Mouse (Mus musculus): Measurements from ENCODE around the gene Agpat3. TPM values are rescaled to one million over a fixed set of nuclear protein-coding genes. Genes with fewer than 3 reads are reported as not detected.

The Agpat3 gene
- polyA plus RNA-seq, 2 experiments = 83.0 to 111 TPM

- Histone ChIP-seq H3K9me3 (ENCODE audit: control insufficient read depth, low read length) (no peaks in the 10 kb centered on the region), H3K36me3 (ENCODE audit: control insufficient read depth, insufficient read depth, low read length) (0 out of 2 replicates have a peak, but pooled peaks cover 13% of the 10 kb centered on the region), H3K27ac (replicated peaks; ENCODE audit: low read depth, low read length) (no peak overlapping the region), H3K4me2 (replicated peaks; ENCODE audit: low read depth, low read length, severe bottlenecking) (no peak overlapping the region), H3K4me3 (replicated peaks; ENCODE audit: low read length) (no peak overlapping the region), H3K4me1 (ENCODE audit: control insufficient read depth, insufficient read depth, low read length) (no peaks in the 10 kb centered on the region), H3K9ac (ENCODE audit: low read depth, low read length, severe bottlenecking) (no peak overlapping the region), H3K27me3 (ENCODE audit: control insufficient read depth, insufficient read depth, low read length) (no peaks in the 10 kb centered on the region)
- DNase-seq (ENCODE audit: low spot score) (no peak), ATAC-seq (ENCODE audit: low FRiP score, low read depth) (no peak)
- 79% methylated on average over 13 of the region's 13 CpGs for WGBS
- TF ChIP-seq POLR2A (IDR thresholded peaks at IDR 0.05; ENCODE audit: borderline replicate concordance, extremely low read depth, insufficient read depth, insufficient read length) = no peak
These were observed 40.2 kb downstream of the Agpat3 start for GRCm38 (mm10) chr10:78311886-78312635.

GRCm38 (mm10) chr10:78310747-78311267, 41.5 kb downstream of the Agpat3 start:
- DNase-seq (ENCODE audit: low spot score) (no peak), ATAC-seq (ENCODE audit: low FRiP score, low read depth) (no peak)
- Histone ChIP-seq H3K9me3 (ENCODE audit: control insufficient read depth, low read length) (no peaks in the 10 kb centered on the region), H3K4me2 (replicated peaks; ENCODE audit: low read depth, low read length, severe bottlenecking) (no peak overlapping the region), H3K9ac (ENCODE audit: low read depth, low read length, severe bottlenecking) (no peak overlapping the region), H3K36me3 (ENCODE audit: control insufficient read depth, insufficient read depth, low read length) (0 out of 2 replicates have a peak, but pooled peaks cover 13% of the 10 kb centered on the region), H3K27ac (replicated peaks; ENCODE audit: low read depth, low read length) (no peak overlapping the region), H3K4me3 (replicated peaks; ENCODE audit: low read length) (no peak overlapping the region), H3K27me3 (ENCODE audit: control insufficient read depth, insufficient read depth, low read length) (no peaks in the 10 kb centered on the region), H3K4me1 (ENCODE audit: control insufficient read depth, insufficient read depth, low read length) (no peaks in the 10 kb centered on the region)
- WGBS = 48% methylated on average over 5 of the region's 5 CpGs
- TF ChIP-seq POLR2A (IDR thresholded peaks at IDR 0.05; ENCODE audit: borderline replicate concordance, extremely low read depth, insufficient read depth, insufficient read length) = no peak

- no peak overlapping the region for H3K4me3 ChIP-seq (replicated peaks; ENCODE audit: low read length)
- H3K4me2 ChIP-seq (replicated peaks; ENCODE audit: low read depth, low read length, severe bottlenecking) = no peak overlapping the region
- ATAC-seq (ENCODE audit: low FRiP score, low read depth) (no peak), DNase-seq (ENCODE audit: low spot score) (no peak)
- no peak overlapping the region for H3K9ac ChIP-seq (ENCODE audit: low read depth, low read length, severe bottlenecking)
- 0 out of 2 replicates have a peak, but pooled peaks cover 10% of the 10 kb centered on the region for H3K36me3 ChIP-seq (ENCODE audit: control insufficient read depth, insufficient read depth, low read length)
- H3K4me1 ChIP-seq (ENCODE audit: control insufficient read depth, insufficient read depth, low read length) = no peaks in the 10 kb centered on the region
- WGBS = 61% methylated on average over 2 of the region's 2 CpGs
- H3K27ac ChIP-seq (replicated peaks; ENCODE audit: low read depth, low read length) = no peak overlapping the region
- no peaks in the 10 kb centered on the region for H3K9me3 ChIP-seq (ENCODE audit: control insufficient read depth, low read length)
- TF ChIP-seq POLR2A (IDR thresholded peaks at IDR 0.05; ENCODE audit: borderline replicate concordance, extremely low read depth, insufficient read depth, insufficient read length) = no peak
- no peaks in the 10 kb centered on the region for H3K27me3 ChIP-seq (ENCODE audit: control insufficient read depth, insufficient read depth, low read length)
These were observed 43.7 kb downstream of the Agpat3 start for GRCm38 (mm10) chr10:78308617-78309016.

GRCm38 (mm10) chr10:78307391-78307790, 44.9 kb downstream of the Agpat3 start:
- no peak for DNase-seq (ENCODE audit: low spot score)
- Histone ChIP-seq H3K4me3 (replicated peaks; ENCODE audit: low read length) (no peak overlapping the region), H3K9ac (ENCODE audit: low read depth, low read length, severe bottlenecking) (no peak overlapping the region), H3K36me3 (ENCODE audit: control insufficient read depth, insufficient read depth, low read length) (0 out of 2 replicates have a peak, but pooled peaks cover 5% of the 10 kb centered on the region), H3K4me1 (ENCODE audit: control insufficient read depth, insufficient read depth, low read length) (no peaks in the 10 kb centered on the region), H3K27me3 (ENCODE audit: control insufficient read depth, insufficient read depth, low read length) (no peaks in the 10 kb centered on the region), H3K27ac (replicated peaks; ENCODE audit: low read depth, low read length) (no peak overlapping the region), H3K4me2 (replicated peaks; ENCODE audit: low read depth, low read length, severe bottlenecking) (no peak overlapping the region), H3K9me3 (ENCODE audit: control insufficient read depth, low read length) (no peaks in the 10 kb centered on the region)
- TF ChIP-seq POLR2A (IDR thresholded peaks at IDR 0.05; ENCODE audit: borderline replicate concordance, extremely low read depth, insufficient read depth, insufficient read length) = no peak
- ATAC-seq (ENCODE audit: low FRiP score, low read depth) = no peak
- WGBS = 86% methylated on average over 3 of the region's 3 CpGs

- H3K27ac ChIP-seq (replicated peaks; ENCODE audit: low read depth, low read length) = no peak overlapping the region
- WGBS = 67% methylated on average over 4 of the region's 4 CpGs
- H3K9ac ChIP-seq (ENCODE audit: low read depth, low read length, severe bottlenecking) = no peak overlapping the region
- no peaks in the 10 kb centered on the region for H3K4me1 ChIP-seq (ENCODE audit: control insufficient read depth, insufficient read depth, low read length)
- H3K4me2 ChIP-seq (replicated peaks; ENCODE audit: low read depth, low read length, severe bottlenecking) = no peak overlapping the region
- DNase-seq (ENCODE audit: low spot score) (no peak), ATAC-seq (ENCODE audit: low FRiP score, low read depth) (no peak)
- H3K9me3 ChIP-seq (ENCODE audit: control insufficient read depth, low read length) = no peaks in the 10 kb centered on the region
- no peaks in the 10 kb centered on the region for H3K36me3 ChIP-seq (ENCODE audit: control insufficient read depth, insufficient read depth, low read length)
- H3K27me3 ChIP-seq (ENCODE audit: control insufficient read depth, insufficient read depth, low read length) = no peaks in the 10 kb centered on the region
- no peak overlapping the region for H3K4me3 ChIP-seq (replicated peaks; ENCODE audit: low read length)
- no peak for TF ChIP-seq POLR2A (IDR thresholded peaks at IDR 0.05; ENCODE audit: borderline replicate concordance, extremely low read depth, insufficient read depth, insufficient read length)
These were observed 46.3 kb downstream of the Agpat3 start for GRCm38 (mm10) chr10:78306027-78306426.

Data from limb, embryonic 14.5 days (tissue).